Mouse (Mus musculus) brain, embryonic 14.5 days (tissue): Measurements from ENCODE around the gene Fbxl16.

Experiments used
- CTCF ChIP-seq: fragments of 200-500 bp; IDR thresholded peaks from 2 replicates; pipeline ENCODE4 v1.5.1; 2012; ENCODE audit warnings: inconsistent platforms, mild to moderate bottlenecking, moderate library complexity, borderline replicate concordance; ENCODE audit not compliant: insufficient read depth, insufficient read length; ENCODE audit errors: extremely low read depth
- POLR2A ChIP-seq: fragments of 200-500 bp; IDR thresholded peaks from 2 replicates; pipeline ENCODE4 v1.6.1; 2012; ENCODE audit warnings: mild to moderate bottlenecking, inconsistent platforms, borderline replicate concordance; ENCODE audit not compliant: poor library complexity, insufficient read depth, insufficient read length, severe bottlenecking; ENCODE audit errors: extremely low read depth

- TF ChIP-seq POLR2A (no peak), CTCF (no peak)
Observed at GRCm38 (mm10) chr17:25765886-25766285, 43.0 kb upstream of the Fbxl16 start.
